25 mouse cellular contexts compared by ENCODE assay signal in the genomic region with DNA sequence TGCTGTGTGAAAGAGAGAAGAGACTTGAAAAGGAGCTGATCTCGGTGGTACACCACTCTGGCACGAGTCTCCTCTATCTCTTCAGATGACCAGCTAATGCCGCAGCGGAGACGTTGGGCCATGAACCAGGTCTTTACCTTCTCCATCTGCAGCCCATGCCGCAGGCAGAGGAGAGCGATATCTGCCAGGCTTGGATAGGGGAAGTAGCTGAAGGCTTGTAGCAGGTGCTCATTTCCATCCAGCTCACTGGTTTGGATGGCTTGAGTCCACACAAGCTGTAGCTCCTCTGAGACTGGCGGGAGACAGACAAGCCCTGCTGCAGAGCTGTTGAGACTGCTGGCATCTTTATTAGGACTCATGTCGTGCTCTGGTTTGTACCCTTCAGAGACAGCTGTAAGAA. TPM values are rescaled to one million over a fixed set of nuclear protein-coding genes. Genes with fewer than 3 reads are reported as not detected.
A peak's percentile ranks its signal among the peaks of the same experiment; 100 is the strongest.
DNase-seq lines count a peak whose midpoint lies in the region; ATAC-seq and TF ChIP-seq lines count a peak whose summit lies in the region.
"Had no signal": no experiment of that assay in that cellular context is flagged by ENCODE, and none has a peak within 500 bp of the region (broad histone marks: within the 10 kb centered on the region; RNA-seq: fewer than 3 reads in every experiment).

No protein-coding gene starts in this region.

- no peak for TF ChIP-seq POLR2A in cerebellum, adult 2 months (IDR thresholded peaks at IDR 0.05; ENCODE audit: borderline replicate concordance, insufficient read depth, low read length)

- no peaks in the 10 kb centered on the region for H3K27me3 ChIP-seq in cerebellum, adult 2 months (ENCODE audit: control insufficient read depth, insufficient read depth, low read length)
- H3K27me3 ChIP-seq: embryonic facial prominence, embryonic 12.5 days; neural tube, embryonic 12.5 days had no signal

- WGBS in cerebellum, adult 2 months: 13% methylated on average over 9 of the region's 9 CpGs

- peak overlapping the region; percentile 61; the same call in 1 of the 2 replicates for H3K27ac ChIP-seq in layer of hippocampus, adult 2 months
- H3K27ac ChIP-seq in cerebellum, adult 2 months (ENCODE audit: insufficient read depth, low read length): peak overlapping the region; percentile 77
- H3K27ac ChIP-seq: embryonic facial prominence, embryonic 12.5 days; kidney, postnatal 0 days; limb, embryonic 10.5 days; midbrain, embryonic 10.5 days; neural tube, embryonic 12.5 days had no signal

- no peak for TF ChIP-seq CTCF in layer of hippocampus, adult 2 months (conservative IDR thresholded peaks at IDR 0.05)
- no peak for TF ChIP-seq CTCF in cerebellum, adult 2 months (IDR thresholded peaks at IDR 0.05; ENCODE audit: borderline replicate concordance, insufficient read depth, low read depth, low read length)

- H3K4me3 ChIP-seq in layer of hippocampus, adult 2 months: no peak overlapping the region
- H3K4me3 ChIP-seq in cerebellum, adult 2 months (replicated peaks; ENCODE audit: insufficient read depth, low read depth, low read length): no peak overlapping the region
- H3K4me3 ChIP-seq: embryonic facial prominence, embryonic 12.5 days; limb, embryonic 10.5 days; midbrain, embryonic 10.5 days; neural tube, embryonic 12.5 days had no signal

- H3K4me1 ChIP-seq in cerebellum, adult 2 months (ENCODE audit: control insufficient read depth, insufficient read depth, low read length): peaks cover 10% of the 10 kb centered on the region; the same call in 1 of the 2 replicates
- H3K4me1 ChIP-seq: embryonic facial prominence, embryonic 12.5 days; neural tube, embryonic 12.5 days had no signal

- peak; percentile 86 for ATAC-seq in cerebellum, adult (ENCODE audit: insufficient number of reproducible peaks, low FRiP score, low TSS enrichment)
- ATAC-seq: forebrain, embryonic 16.5 days had no signal

- DNase-seq in layer of hippocampus, adult 2 months (ENCODE audit: low spot score in 2 of 2): no peak
- no peak for DNase-seq in layer of hippocampus, adult 11-12 months (ENCODE audit: low spot score)
- DNase-seq in cerebellum, adult 2 months: peak; percentile 71 to 81
- DNase-seq in cerebellum, postnatal 36 days: peak; percentile 62 to 64
- DNase-seq in lung, postnatal 25 days (ENCODE audit: low spot score): no peak
- no peak for DNase-seq in adrenal gland, adult 2 months
- DNase-seq: adrenal gland, adult 8-10 months; heart, postnatal 4 days; kidney, adult 18-20 months; lung, adult 2 months; lung, postnatal 4 days; right cerebral cortex, adult 18-20 months; thymus, postnatal 25 days had no signal

RNA-seq across cellular contexts. Expression of a gene that starts 12.9 kb away (rescaled TPM):
- total RNA-seq in layer of hippocampus, adult 2 months (2021): 10 to 100 TPM; 22.0 to 22.2 TPM
- 12.0 and 12.4 TPM in 2 replicates for polyA plus RNA-seq in cerebellum, adult 2 months (2012; rRNA removed)
- 10 to 100 TPM; 12.1 to 18.8 TPM for total RNA-seq in adrenal gland, adult 2 months (2021)
- polyA plus RNA-seq in adrenal gland, adult 2 months (2012; rRNA removed): 3.5 and 4.1 TPM in 2 replicates

RNA-seq across cellular contexts. Expression of a gene that starts 19.5 kb away (rescaled TPM):
- total RNA-seq in layer of hippocampus, adult 2 months (2021): 10 to 100 TPM; 22.1 to 24.3 TPM
- 21.6 and 22.1 TPM in 2 replicates for polyA plus RNA-seq in cerebellum, adult 2 months (2012; rRNA removed)
- 10 to 100 TPM; 13.0 to 19.6 TPM for total RNA-seq in adrenal gland, adult 2 months (2021)
- 41.8 and 45.9 TPM in 2 replicates for polyA plus RNA-seq in adrenal gland, adult 2 months (2012; rRNA removed)
- polyA plus RNA-seq: limb, embryonic 10.5 days had no signal

RNA-seq across cellular contexts. Expression of a gene that starts 25.3 kb away (rescaled TPM):
- 100 to 1,000 TPM; 114 to 126 TPM for total RNA-seq in layer of hippocampus, adult 2 months (2021)
- polyA plus RNA-seq in cerebellum, adult 2 months (2012; rRNA removed): 113 TPM in 2 replicates
- 10 to 100 TPM; 42.6 to 57.7 TPM for total RNA-seq in adrenal gland, adult 2 months (2021)
- 43.3 and 45.1 TPM in 2 replicates for polyA plus RNA-seq in adrenal gland, adult 2 months (2012; rRNA removed)

RNA-seq across cellular contexts. Expression of a gene that starts 25.4 kb away (rescaled TPM):
- 1 to 10 TPM; 1.0 to 9.4 TPM for total RNA-seq in layer of hippocampus, adult 2 months (2021)
- polyA plus RNA-seq in cerebellum, adult 2 months (2012; rRNA removed): 0.34 TPM in 1 of 2 replicates, not detected in the other
- 1 to 10 TPM in 1 of 2 experiments, not detected in 1; 7.1 TPM for total RNA-seq in adrenal gland, adult 2 months (2021)
- 37.6 and 42.4 TPM in 2 replicates for polyA plus RNA-seq in adrenal gland, adult 2 months (2012; rRNA removed)
- total RNA-seq: common myeloid progenitor, adult 5-6 weeks; granulocyte monocyte progenitor cell, adult 5-6 weeks; left cerebral cortex, adult 18-20 months; monocyte, adult 5-6 weeks had no signal
- polyA plus RNA-seq: forebrain, embryonic 16.5 days; heart, embryonic 14.5 days; lung, adult 2 months; midbrain, embryonic 10.5 days; neural tube, embryonic 12.5 days had no signal

RNA-seq across cellular contexts. Expression of a gene that starts 34.4 kb away (rescaled TPM):
- total RNA-seq in layer of hippocampus, adult 2 months (2021): 100 to 1,000 TPM; 271 to 305 TPM
- 413 and 433 TPM in 2 replicates for polyA plus RNA-seq in cerebellum, adult 2 months (2012; rRNA removed)
- total RNA-seq in adrenal gland, adult 2 months (2021): 100 to 1,000 TPM; 167 to 196 TPM
- 69.3 and 80.4 TPM in 2 replicates for polyA plus RNA-seq in adrenal gland, adult 2 months (2012; rRNA removed)

Comparison
In these comparisons a context has a peak if more than half of its experiments do, and no peak if none do; other contexts are left out.
1. DNase-seq: peak in cerebellum, adult 2 months (2 of 2) and cerebellum, postnatal 36 days (2 of 2); none in layer of hippocampus, adult 2 months (0 of 2), layer of hippocampus, adult 11-12 months (single experiment), lung, postnatal 25 days (single experiment) and adrenal gland, adult 2 months (single experiment).